Mouse (Mus musculus) cerebellum, adult 11 months (tissue): Measurements from ENCODE around the gene Rock2.

ENCODE experiments used
- DNase-seq: peaks from one replicate; pipeline ENCODE4 v3.0.0; 2022

Gene Rock2

GRCm38 (mm10) chr12:16903949-16904635, 9.4 kb downstream of the Rock2 start:
- no peak for DNase-seq

- no peak for DNase-seq
Observed at GRCm38 (mm10) chr12:16907282-16907846, 12.7 kb downstream of the Rock2 start.

- no peak for DNase-seq
Observed at GRCm38 (mm10) chr12:16907953-16908648, 13.4 kb downstream of the Rock2 start.

GRCm38 (mm10) chr12:16911524-16911923, 16.8 kb downstream of the Rock2 start:
- no peak for DNase-seq

- no peak for DNase-seq
Observed at GRCm38 (mm10) chr12:16912600-16912999, 17.9 kb downstream of the Rock2 start.

GRCm38 (mm10) chr12:16920186-16920860, 25.6 kb downstream of the Rock2 start:
- DNase-seq, result no peak

- no peak for DNase-seq
Observed at GRCm38 (mm10) chr12:16927889-16928288, 33.2 kb downstream of the Rock2 start.

- no peak for DNase-seq
Observed at GRCm38 (mm10) chr12:16934423-16934822, 39.7 kb downstream of the Rock2 start.

GRCm38 (mm10) chr12:16941976-16942375, 47.3 kb downstream of the Rock2 start:
- no peak for DNase-seq

GRCm38 (mm10) chr12:16948239-16948638, 53.5 kb downstream of the Rock2 start:
- DNase-seq, result no peak

- no peak for DNase-seq
Observed at GRCm38 (mm10) chr12:16958851-16959250, 64.2 kb downstream of the Rock2 start.

GRCm38 (mm10) chr12:16963354-16963753, 68.7 kb downstream of the Rock2 start:
- DNase-seq, result no peak

- DNase-seq, result no peak
Observed at GRCm38 (mm10) chr12:16966811-16967210, 72.1 kb downstream of the Rock2 start.

GRCm38 (mm10) chr12:16977120-16977519, 82.4 kb downstream of the Rock2 start:
- no peak for DNase-seq

GRCm38 (mm10) chr12:16985778-16986177, 91.1 kb downstream of the Rock2 start:
- DNase-seq, result no peak

- DNase-seq, result no peak
Observed at GRCm38 (mm10) chr12:16991376-16991775, 96.7 kb downstream of the Rock2 start.

GRCm38 (mm10) chr12:16992355-16992754, 97.7 kb downstream of the Rock2 start:
- no peak for DNase-seq

- DNase-seq, result no peak
Observed at GRCm38 (mm10) chr12:16994291-16994690, 99.6 kb downstream of the Rock2 start.

- no peak for DNase-seq
Observed at GRCm38 (mm10) chr12:16996281-16996680, 101.6 kb downstream of the Rock2 start.

GRCm38 (mm10) chr12:16996886-16997462, 102.3 kb downstream of the Rock2 start:
- DNase-seq, result no peak

GRCm38 (mm10) chr12:16999146-16999545, 104.5 kb downstream of the Rock2 start:
- no peak for DNase-seq

GRCm38 (mm10) chr12:16999739-17000497, 105.2 kb downstream of the Rock2 start, which contains the start of gene Pqlc3:
TSS of gene Pqlc3 (minus strand) at chr12:17000408.
- DNase-seq, result peak; percentile 18
